Mouse (Mus musculus) kidney, postnatal 25 days (tissue): ENCODE data around the gene Agbl5.

Experiments used
- DNase-seq, 2 experiments: peaks; one replicate each; pipeline ENCODE4 v3.0.0; 2021; ENCODE audit warnings: mixed read lengths in 2 of 2

Gene Agbl5

DNA sequence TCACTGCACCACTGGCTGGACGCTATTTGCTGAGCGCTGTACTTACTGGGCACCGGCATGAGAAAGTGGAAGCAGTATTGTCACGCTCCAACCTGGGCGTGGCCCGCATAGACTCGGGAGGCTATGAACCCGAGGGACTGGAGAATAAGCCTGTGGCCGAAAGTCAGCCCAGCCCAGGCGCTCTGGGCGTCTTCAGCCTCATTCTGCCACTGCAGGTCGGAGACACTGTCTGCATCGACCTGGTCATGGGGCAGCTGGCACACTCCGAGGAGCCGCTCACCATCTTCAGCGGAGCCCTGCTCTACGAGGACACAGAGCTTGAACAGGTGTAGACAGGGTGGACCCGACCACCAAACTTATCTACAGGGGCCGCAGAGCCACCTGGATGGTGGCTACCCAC is 32.1 kb downstream of the Agbl5 start:
- DNase-seq, result peak; percentile 47 to 79

DNA sequence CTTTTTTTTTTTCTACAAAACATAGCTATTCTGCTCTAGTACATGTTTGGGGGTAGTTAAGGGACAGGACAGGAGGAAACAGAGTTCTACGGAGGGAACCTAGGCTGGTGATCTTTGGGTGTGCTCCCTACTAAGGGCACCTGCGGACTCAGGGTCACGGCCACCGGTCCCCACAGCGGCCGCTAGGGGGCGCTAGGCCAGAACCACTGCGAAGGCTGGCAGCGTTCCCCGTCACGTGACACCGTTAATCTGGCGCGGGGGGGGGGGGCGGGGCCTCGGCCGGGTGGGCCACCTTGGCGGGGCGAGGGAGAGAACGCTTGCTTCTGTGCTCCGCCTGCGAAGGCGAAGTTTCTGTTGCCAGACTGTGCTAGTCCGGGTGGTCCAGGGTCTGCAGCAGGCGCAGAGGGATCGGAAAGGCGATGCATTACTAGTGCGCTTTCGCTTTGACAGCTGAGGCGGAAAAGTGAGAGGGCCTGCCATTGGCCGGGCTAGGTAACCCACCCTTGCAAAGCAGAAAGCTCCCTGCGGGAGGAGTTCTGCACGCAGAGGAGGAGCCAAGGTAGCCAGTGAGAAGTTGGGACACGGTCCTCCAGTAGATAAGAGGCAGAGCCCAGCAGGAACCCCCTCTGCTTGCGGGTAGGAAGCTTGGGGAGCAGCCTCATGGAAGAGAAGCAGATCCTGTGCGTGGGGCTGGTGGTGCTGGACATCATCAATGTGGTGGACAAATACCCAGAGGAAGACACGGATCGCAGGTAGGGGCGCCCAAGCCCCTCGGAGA is 33.0 kb downstream of the Agbl5 start, which contains the start of gene Khk:
Gene Khk, plus strand, starts transcription at position 176 of the 778 bp plus-strand sequence.
- peak; percentile 96 to 98 for DNase-seq

DNA sequence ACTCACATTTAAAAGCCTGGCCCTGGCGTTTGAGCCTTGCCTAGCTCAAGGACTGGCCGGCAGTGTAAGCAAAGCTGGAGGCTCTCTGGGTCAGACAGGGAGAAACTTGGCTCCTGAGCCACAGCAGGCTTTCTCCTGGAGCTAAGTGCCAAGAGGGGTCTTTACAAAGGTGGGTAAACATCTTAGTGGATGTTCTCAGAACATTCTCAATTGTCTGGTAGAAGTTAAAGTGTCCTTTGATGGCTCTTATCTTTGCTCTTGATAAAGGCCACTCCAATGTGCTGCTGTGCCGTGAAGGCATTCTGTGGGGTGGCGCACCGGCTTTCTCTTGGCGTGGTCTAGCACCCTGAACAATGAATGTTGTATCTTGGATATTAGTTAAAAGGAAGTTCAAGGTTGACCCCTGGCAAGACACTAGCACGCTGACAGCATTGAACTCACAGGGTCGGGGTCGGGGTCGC is 34.1 kb downstream of the Agbl5 start:
- peak in 1 of 2 experiments; percentile 34 for DNase-seq

DNA sequence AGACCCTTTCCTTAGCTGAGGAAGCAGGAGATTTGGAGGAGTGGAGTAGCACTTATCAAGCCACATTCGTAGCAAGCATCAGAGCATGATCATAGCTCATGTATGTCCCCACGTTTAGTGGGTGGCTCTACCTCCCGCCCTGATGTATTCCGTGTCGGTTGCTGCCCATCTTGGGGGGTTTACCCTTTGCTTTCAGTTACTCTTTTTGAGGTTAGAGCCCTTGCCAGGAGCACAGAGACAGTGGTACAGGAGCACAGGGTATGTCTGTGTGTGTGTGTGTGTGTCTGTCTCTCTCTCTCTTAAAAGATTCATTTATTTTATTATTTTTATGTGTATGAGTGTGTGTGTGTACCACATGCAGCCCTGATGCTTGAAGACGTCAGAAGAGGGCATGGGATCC is 34.6 kb downstream of the Agbl5 start:
- DNase-seq, result no peak

DNA sequence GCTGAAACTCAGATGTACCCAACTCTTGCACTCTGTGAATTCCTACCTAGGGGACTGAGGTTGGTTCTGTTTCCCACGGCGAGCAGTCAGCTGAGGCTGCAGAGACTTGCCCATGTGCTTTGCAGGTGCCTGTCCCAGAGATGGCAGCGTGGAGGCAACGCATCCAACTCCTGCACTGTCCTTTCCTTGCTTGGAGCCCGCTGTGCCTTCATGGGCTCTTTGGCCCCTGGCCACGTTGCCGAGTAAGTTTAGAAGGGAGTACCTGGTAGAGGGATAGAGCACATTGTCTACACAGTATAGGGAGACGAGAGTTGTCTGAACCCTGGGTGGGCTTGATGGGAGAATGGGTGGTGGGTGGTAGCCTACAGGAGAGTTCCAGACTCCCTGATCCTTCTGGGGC is 36.1 kb downstream of the Agbl5 start:
- peak; percentile 33 to 66 for DNase-seq

DNA sequence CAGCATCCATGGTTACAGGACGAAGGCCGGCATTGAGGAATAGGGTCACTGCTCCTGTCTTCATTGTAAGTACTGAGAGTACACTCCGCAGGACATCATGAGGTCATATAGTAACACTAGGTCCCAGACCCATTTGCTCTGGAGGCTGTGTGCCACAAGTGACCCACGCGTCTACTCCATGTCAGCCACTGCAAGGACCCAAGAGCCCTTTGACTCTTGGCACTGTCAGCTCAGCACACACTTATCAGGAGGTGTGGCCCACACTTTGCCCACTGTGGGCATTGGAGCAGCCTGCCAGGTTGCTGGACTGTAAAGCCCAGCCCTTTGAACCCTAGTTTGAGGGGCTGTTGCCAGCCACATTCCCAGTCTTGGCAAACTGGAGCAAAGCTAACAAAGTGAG is 36.7 kb downstream of the Agbl5 start:
- peak; percentile 79 to 94 for DNase-seq

DNA sequence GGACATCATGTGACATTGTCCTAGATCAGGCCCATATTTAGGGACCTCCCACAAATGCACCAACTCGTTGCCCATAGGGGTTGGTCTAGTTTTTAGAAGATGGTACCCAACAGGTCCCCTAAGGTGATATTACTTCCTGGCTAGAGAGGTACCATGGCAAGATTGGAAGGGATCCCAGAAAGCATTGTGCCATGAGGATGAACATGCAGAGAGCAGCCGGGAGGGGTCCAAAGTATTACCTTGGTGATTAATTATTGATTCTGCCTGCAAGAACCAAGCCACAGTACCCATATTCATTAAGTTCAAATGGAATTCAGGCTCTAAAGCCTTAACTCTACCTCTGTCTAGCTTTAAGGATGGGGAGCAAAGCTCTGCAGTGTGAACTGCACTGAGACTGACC is 37.6 kb downstream of the Agbl5 start:
- DNase-seq, result peak; percentile 78 to 87

DNA sequence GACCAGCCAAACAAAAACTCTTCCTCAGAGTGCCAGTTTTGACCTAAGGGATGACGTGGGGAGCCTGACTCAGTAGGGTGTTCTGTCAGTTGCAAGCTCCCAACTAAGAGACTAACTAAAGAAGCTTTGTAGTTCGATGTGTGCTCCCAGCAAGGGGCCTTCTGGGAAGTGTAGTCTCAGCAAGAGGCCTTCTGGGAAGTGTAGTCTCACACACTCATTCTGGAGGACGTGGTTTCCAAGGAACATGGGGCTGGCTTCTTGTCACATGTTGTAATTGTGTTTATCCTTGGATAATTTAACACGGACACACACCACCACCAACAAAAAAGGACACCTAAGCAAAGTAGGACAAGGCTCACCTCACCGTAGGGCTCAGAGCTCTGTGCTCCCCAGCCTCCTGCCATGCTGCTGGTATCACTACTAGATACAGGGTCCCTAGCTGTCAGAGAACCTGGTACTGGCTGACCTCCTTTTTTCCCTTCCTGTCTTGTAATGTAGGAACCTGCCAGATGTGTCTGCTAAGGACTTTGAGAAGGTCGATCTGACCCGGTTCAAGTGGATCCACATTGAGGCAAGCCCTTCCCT is 39.5 kb downstream of the Agbl5 start:
- peak; percentile 39 to 50 for DNase-seq

DNA sequence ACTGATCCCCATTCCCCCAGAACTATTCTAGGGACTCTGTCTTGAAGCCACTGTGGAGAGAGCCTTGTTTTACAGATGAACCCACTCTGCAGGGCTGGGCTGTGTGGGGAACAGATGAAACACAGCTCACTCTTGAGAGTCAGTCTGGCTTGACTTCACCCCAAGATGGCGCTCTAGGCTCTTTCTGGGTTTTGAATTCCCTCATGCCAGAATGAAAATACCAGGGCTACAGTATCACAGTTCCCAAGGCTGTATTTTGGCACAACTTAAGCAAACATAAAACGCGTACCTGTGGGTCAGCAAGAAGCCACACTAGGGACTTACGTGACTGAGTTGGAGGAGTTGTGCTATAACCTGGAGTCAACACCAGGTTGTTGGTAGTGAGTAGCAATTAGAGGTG is 41.6 kb downstream of the Agbl5 start:
- DNase-seq, result peak; percentile 68 to 87

DNA sequence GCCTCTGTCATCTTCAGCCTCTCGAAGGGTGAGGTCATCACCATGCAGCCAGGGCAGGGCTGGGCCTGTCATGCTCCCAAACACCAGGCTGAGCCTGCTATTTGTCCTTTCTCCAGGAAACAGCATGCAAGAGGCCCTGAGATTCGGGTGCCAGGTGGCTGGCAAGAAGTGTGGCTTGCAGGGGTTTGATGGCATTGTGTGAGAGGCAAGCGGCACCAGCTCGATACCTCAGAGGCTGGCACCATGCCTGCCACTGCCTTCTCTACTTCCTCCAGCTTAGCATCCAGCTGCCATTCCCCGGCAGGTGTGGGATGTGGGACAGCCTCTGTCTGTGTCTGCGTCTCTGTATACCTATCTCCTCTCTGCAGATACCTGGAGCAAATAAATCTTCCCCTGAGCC is 42.4 kb downstream of the Agbl5 start:
- DNase-seq, result no peak

DNA sequence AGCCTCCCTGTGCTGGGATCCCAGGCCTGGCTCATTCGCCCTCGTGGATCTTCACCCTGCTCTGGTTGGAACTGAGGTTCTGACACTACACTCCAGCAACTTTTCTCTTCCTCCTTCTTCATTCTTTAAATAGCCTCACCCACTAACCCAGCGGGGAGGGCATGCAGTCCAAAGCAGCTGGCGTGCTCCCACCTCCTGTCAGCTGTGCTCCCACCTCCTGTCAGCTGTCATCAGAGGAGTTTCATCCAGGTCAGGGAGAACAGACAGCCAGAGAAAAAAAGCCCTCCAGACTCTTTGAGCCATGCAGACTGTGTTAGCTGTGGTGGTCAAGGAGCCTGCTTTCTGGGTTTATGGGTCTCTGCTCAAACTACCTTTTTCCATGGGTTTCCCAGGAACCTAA is 42.9 kb downstream of the Agbl5 start:
- DNase-seq, result no peak

DNA sequence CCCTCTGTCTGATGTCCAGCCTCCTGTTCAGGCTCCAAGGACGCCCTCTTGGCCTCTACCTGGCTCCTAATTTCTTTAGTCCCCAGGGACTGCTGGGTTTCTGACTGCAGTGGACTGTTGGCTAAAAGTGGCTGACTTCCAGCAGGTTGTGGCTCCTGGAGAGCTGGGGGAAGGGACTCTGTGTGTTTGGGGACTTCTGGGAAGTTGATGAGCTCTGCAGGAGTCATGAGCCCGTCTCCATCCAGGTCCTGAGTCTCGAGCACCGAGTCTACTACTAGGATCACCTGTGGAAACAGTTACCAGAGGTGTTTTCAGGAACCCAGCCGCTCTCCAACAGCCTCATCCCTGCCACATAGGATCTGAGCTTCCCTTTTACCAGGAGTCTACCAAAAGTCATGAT is 45.2 kb downstream of the Agbl5 start:
- no peak for DNase-seq

DNA sequence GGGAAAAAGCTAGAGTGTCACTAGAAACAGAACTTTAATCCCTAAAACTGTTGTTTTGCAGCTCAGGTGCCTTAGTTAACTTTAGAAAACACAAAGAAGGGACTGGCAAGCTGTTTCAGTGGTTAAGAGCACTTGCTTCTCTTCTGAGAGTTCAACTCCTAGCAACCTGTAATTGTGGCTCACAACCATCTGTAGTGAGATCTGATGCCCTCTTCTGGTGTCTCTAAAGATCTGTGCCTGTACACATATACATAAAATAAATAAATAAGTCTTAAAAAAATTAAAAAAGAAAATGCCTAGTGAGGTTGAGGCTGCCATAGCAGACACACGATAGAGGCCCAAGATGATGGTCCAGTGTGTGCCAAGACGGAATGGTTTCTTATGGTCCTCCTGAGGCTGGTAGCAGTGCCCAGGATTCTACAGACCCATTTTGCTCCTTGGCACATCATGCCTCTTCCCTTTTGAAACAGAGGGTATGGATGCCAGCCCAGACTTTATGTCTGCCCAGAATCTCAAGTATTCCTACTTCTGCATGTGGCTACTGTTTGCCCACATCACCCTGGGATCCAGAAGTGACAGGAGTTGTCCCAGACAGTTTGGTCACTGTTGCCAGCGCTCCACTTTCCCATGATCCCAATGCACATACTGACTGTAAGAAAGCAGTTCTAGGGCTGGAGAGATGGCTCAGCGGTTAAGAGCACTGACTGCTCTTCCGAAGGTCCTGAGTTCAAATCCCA is 46.4 kb downstream of the Agbl5 start:
- no peak for DNase-seq

DNA sequence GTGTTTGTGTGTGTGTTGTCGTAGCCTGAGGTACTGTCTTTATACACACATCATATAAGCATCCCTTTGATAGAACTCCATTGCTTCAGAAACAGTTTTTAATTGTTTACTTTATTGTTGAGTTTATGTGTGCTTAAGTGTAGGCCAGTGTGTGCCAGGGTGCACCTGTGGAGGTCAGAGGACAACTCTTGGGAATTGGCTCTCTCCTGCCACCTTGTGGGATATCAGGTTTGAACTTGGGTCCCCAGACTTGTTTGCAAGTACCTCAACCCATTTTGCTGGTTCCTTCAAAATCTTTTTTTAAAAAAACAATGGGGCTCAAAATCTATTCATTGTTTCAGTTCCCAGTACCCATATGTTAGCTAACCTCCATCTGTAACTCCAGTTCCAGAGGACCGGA is 54.5 kb downstream of the Agbl5 start:
- peak; percentile 72 to 74 for DNase-seq

DNA sequence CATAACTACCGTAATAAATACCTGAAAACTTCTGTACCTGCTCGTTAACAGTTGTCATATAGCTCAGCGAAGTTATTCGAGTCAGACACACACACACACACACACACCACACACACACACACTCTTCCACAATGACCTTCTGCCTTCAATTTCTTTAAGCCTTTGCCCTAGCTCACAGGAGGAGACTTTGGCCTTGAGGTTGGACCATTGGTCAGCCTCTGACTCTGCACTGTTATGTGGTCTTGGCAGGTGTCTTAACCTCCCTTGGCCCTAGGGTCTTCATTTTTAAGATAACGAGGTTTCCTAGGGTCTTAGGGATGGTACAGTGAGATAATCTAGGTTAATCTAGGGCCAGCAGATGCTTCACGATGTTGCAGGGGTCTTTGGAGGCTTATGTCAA is 55.9 kb downstream of the Agbl5 start:
- peak; percentile 49 to 76 for DNase-seq

DNA sequence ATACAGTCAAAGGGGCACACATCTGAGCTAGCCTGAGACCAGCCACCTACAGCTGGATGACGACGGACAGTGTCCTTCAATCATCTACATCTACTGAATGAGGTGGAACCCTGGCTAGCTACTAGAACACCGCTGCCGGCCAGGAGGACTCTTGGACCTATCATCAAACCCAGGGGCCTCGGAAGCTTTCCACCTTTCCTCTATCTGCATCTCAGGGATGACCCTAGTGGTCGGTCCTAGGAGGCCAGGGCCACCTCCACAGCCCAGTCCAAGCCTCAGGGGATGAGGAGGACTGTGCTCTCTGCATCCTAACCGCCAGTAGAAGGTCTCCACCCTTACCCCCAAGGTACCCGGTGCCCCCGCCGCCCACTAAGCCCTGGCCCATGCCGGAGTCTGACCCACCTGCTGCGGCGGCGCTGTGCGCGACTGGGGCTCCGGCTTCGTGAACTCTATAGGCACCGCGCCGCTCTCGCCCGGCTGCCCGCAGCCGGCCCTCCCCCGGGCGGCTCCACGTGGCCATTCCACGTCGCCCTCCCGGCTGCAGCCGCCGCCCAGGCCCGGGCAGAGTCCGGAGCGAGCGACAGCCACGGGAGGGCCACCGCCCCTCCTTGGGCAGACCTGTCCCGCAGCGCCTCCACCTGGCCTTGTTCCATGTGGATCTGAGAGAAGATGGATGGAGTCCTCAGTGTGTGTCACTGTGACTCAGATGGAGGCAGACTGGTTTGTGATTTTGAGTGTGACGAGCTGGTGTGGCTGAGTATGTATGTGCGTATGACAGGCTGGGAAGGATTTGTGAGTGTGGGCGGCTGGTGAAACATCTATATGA is 56.7 kb downstream of the Agbl5 start, which contains the start of gene Cgref1:
Gene Cgref1, minus strand, starts transcription at position 636 of the 826 bp plus-strand sequence.
- DNase-seq, result peak; percentile 83 to 92

DNA sequence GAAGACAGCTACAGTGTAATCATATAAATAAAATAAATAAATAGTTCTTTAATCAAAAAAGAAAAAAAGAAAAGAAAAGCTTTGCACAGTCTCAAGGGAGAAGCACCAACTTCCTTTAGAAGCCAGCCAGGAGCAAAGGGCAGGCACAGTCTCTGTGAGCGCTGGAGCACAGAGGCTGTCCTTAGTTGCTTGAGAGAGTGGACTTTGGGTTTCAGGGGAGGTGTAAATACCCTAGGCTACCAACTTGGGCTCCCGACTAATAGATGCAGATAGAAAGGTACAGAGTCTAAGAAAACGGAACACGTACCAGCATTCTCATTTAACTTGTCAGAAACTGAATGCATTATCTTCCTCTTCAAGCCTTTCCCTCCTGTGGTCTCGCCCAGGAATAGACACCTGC is 60.1 kb downstream of the Agbl5 start:
- DNase-seq, result peak; percentile 53 to 85

DNA sequence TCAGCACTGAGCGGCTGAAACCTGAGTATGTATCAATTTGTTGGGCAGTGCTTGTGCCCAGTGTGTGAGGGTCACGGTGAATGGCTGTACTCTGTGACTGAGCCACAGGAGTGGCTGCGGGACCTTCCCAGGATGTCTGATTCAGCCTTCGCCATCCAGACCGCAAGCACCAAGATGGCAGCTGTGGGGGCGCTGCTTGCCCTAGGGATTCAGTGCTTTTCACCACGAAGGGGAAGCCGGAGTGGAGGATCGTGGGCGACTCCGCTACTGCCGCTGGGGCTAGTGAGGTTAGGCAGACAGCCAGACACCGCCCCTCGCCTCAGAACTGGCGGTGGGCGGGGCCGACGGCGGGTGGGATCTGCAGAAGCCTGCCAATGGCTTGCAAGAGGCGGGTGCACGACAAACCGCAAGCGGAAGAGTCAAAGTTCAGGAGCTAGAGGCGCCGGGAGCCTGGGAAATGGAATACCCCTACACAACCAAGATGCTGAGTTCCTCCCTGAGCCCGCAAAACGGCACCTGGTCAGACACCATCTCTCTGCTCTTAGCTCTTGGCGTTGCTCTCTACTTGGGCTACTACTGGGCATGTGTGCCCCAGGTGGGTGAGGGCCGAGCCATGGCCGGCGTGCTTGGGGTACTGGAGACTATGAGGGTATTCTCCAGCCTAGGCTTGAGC is 61.3 kb downstream of the Agbl5 start:
- DNase-seq, result peak; percentile 97 to 98

DNA sequence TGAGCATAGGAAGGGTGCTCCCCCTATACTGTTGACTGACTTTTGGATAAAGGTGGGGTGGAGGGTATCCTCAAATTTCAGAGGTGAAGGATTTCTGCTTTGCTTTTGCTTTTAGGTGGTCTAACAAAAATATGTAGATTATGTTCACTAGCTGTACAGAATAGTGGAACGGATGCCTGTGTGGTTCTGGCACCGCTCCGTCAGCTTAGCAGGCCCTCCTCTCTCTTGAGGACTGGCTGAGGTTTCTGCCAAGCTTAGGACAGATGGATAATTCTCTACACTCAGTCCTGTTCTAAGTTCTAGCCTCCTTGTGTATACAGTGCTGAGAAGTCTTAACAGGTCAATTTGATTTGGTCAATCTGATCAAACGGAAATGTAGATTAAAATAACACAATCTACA is 62.0 kb downstream of the Agbl5 start:
- DNase-seq, result no peak

DNA sequence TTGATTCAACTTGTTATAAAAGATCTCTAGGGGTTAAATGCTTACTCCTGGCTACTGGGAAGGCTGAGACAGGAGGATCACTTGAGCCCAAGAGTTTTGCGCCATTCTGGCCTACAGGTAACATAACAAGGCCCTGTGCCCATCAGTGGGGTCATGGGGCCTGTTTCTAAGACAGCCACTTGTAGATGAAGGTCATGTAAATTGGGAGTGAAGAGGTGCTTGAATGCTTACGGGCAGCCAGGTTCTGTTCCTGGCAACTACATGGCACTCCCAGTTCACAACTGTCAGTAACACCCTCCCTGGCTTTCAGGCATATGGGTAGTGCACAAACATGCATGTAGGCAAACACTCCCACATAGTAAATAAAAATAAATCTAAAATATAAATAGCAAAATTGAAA is 62.4 kb downstream of the Agbl5 start:
- DNase-seq, result no peak

DNA sequence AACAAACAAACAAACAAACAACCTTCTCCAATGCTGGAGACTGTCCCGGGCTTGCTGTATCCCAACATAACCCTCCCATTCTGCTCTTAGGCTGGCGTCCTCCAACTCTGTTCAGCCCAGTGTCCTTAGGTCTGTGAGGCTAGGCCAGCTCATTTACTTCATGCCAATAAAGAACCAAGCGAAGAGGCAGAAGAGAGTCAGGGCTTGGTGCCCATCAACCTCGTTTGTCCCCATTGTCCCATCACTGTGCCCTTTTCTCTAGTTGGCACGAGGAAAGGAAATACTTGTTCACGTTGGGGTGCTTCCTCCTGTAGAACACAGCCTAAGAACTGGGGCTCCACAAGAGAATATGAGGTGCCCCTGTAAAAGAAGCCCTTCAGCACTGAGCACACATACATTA is 63.2 kb downstream of the Agbl5 start:
- no peak for DNase-seq

DNA sequence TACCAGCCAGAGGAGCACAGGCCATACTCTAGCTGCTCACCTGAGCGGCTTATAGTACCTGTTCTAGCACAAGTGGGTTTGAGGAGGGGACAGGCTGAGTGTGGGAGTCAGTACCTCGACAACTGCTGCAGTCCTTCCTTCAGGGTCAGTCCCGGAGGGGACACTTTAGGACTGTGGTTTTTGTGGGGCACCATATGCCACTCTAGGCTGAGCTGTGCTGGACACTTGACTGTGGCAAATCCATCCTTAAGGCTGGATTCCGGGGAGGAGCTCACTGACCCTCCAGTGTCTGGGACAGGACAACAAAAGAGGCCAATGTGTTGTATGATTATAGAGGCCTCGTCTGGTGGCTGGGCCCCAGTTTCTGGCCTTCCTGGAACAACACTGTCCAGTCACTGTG is 64.1 kb downstream of the Agbl5 start:
- no peak for DNase-seq
